Mouse (Mus musculus): ENCODE data around the gene Plcg1. TPM values are rescaled to one million over a fixed set of nuclear protein-coding genes. Genes with fewer than 3 reads are reported as not detected.

Plcg1 gene
- polyA plus RNA-seq, 1 experiment from 2014 or later: 68.8 TPM

GRCm38 (mm10) chr2:160729851-160730796 is 976 bp upstream of the Plcg1 start:
- Histone ChIP-seq H3K4me3 (ENCODE audit: low read depth, low read length) (peak overlapping the region; percentile 92), H3K36me3 (ENCODE audit: insufficient read depth) (peaks cover 12% of the 10 kb centered on the region), H3K4me2 (peak overlapping the region; percentile 93), H3K27ac (ENCODE audit: low read depth) (no peak overlapping the region), H3K9ac (peak overlapping the region; percentile 99), H3K4me1 (ENCODE audit: insufficient read depth) (peaks cover 20% of the 10 kb centered on the region), H3K27me3 (ENCODE audit: insufficient read depth, low read length) (no peaks in the 10 kb centered on the region), H3K9me3 (ENCODE audit: low read depth, low read length) (no peaks in the 10 kb centered on the region)
- DNase-seq (peak; percentile 64), ATAC-seq (ENCODE audit: insufficient read depth) (peak; percentile 2; the same call in 1 of the 2 replicates)
- TF ChIP-seq CTCF (IDR thresholded peaks at IDR 0.05; ENCODE audit: low read depth): peak; percentile 66
- WGBS: 20% methylated on average over 17 of the region's 17 CpGs

- Histone ChIP-seq H3K9ac (peak overlapping the region; percentile 99), H3K4me1 (ENCODE audit: insufficient read depth) (peaks cover 20% of the 10 kb centered on the region), H3K36me3 (ENCODE audit: insufficient read depth) (peaks cover 17% of the 10 kb centered on the region), H3K27me3 (ENCODE audit: insufficient read depth, low read length) (no peaks in the 10 kb centered on the region), H3K4me2 (peak overlapping the region; percentile 93), H3K4me3 (ENCODE audit: low read depth, low read length) (peak overlapping the region; percentile 92), H3K27ac (ENCODE audit: low read depth) (no peak overlapping the region), H3K9me3 (ENCODE audit: low read depth, low read length) (no peaks in the 10 kb centered on the region)
- DNase-seq: no peak
- TF ChIP-seq CTCF (IDR thresholded peaks at IDR 0.05; ENCODE audit: low read depth): no peak
- ATAC-seq (ENCODE audit: insufficient read depth): no peak
- WGBS: 5% methylated on average over 19 of the region's 19 CpGs
Measured at GRCm38 (mm10) chr2:160730797-160731116, 343 bp upstream of the Plcg1 start.

GRCm38 (mm10) chr2:160731839-160732261 is 750 bp downstream of the Plcg1 start:
- Histone ChIP-seq H3K9me3 (ENCODE audit: low read depth, low read length) (no peaks in the 10 kb centered on the region), H3K36me3 (ENCODE audit: insufficient read depth) (peaks cover 28% of the 10 kb centered on the region), H3K27me3 (ENCODE audit: insufficient read depth, low read length) (no peaks in the 10 kb centered on the region), H3K4me3 (ENCODE audit: low read depth, low read length) (peak overlapping the region; percentile 92), H3K4me1 (ENCODE audit: insufficient read depth) (peaks cover 20% of the 10 kb centered on the region), H3K27ac (ENCODE audit: low read depth) (peak overlapping the region; percentile 96), H3K4me2 (peak overlapping the region; percentile 93), H3K9ac (peak overlapping the region; percentile 99)
- peak; percentile 77 for DNase-seq
- WGBS: 0% methylated on average over 32 of the region's 32 CpGs
- TF ChIP-seq CTCF (IDR thresholded peaks at IDR 0.05; ENCODE audit: low read depth): peak; percentile 19
- ATAC-seq (ENCODE audit: insufficient read depth): peak; percentile 16

- Histone ChIP-seq H3K9ac (peak overlapping the region; percentile 99), H3K27me3 (ENCODE audit: insufficient read depth, low read length) (no peaks in the 10 kb centered on the region), H3K4me2 (peak overlapping the region; percentile 93), H3K36me3 (ENCODE audit: insufficient read depth) (peaks cover 35% of the 10 kb centered on the region), H3K4me1 (ENCODE audit: insufficient read depth) (peaks cover 20% of the 10 kb centered on the region), H3K27ac (ENCODE audit: low read depth) (no peak overlapping the region), H3K4me3 (ENCODE audit: low read depth, low read length) (peak overlapping the region; percentile 92), H3K9me3 (ENCODE audit: low read depth, low read length) (no peaks in the 10 kb centered on the region)
- ATAC-seq (ENCODE audit: insufficient read depth) (no peak), DNase-seq (no peak)
- no peak for TF ChIP-seq CTCF (IDR thresholded peaks at IDR 0.05; ENCODE audit: low read depth)
- 13% methylated on average over 9 of the region's 9 CpGs for WGBS
Measured at GRCm38 (mm10) chr2:160732420-160732995, 1.4 kb downstream of the Plcg1 start.

GRCm38 (mm10) chr2:160733131-160733531 is 2.0 kb downstream of the Plcg1 start:
- no peak for TF ChIP-seq CTCF (IDR thresholded peaks at IDR 0.05; ENCODE audit: low read depth)
- H3K4me1 ChIP-seq (ENCODE audit: insufficient read depth): peaks cover 20% of the 10 kb centered on the region
- ATAC-seq (ENCODE audit: insufficient read depth) (no peak), DNase-seq (no peak)
- H3K4me2 ChIP-seq: peak overlapping the region; percentile 93
- no peaks in the 10 kb centered on the region for H3K27me3 ChIP-seq (ENCODE audit: insufficient read depth, low read length)
- H3K9ac ChIP-seq: peak overlapping the region; percentile 99
- H3K4me3 ChIP-seq (ENCODE audit: low read depth, low read length): peak overlapping the region; percentile 92
- 16% methylated on average over 7 of the region's 7 CpGs for WGBS
- peaks cover 36% of the 10 kb centered on the region for H3K36me3 ChIP-seq (ENCODE audit: insufficient read depth)
- no peak overlapping the region for H3K27ac ChIP-seq (ENCODE audit: low read depth)
- no peaks in the 10 kb centered on the region for H3K9me3 ChIP-seq (ENCODE audit: low read depth, low read length)

- H3K9ac ChIP-seq: no peak overlapping the region
- no peak for DNase-seq
- no peak overlapping the region for H3K4me3 ChIP-seq (ENCODE audit: low read depth, low read length)
- H3K36me3 ChIP-seq (ENCODE audit: insufficient read depth): peaks cover 36% of the 10 kb centered on the region
- H3K4me1 ChIP-seq (ENCODE audit: insufficient read depth): peaks cover 20% of the 10 kb centered on the region
- H3K9me3 ChIP-seq (ENCODE audit: low read depth, low read length): no peaks in the 10 kb centered on the region
- no peak for ATAC-seq (ENCODE audit: insufficient read depth)
- peak overlapping the region; percentile 93 for H3K4me2 ChIP-seq
- no peak for TF ChIP-seq CTCF (IDR thresholded peaks at IDR 0.05; ENCODE audit: low read depth)
- WGBS: 84% methylated on average over 3 of the region's 3 CpGs
- H3K27me3 ChIP-seq (ENCODE audit: insufficient read depth, low read length): no peaks in the 10 kb centered on the region
- H3K27ac ChIP-seq (ENCODE audit: low read depth): no peak overlapping the region
Measured at GRCm38 (mm10) chr2:160734331-160734730, 3.2 kb downstream of the Plcg1 start.

- DNase-seq (no peak), ATAC-seq (ENCODE audit: insufficient read depth) (no peak)
- H3K9me3 ChIP-seq (ENCODE audit: low read depth, low read length): no peaks in the 10 kb centered on the region
- no peaks in the 10 kb centered on the region for H3K27me3 ChIP-seq (ENCODE audit: insufficient read depth, low read length)
- H3K4me3 ChIP-seq (ENCODE audit: low read depth, low read length): no peak overlapping the region
- H3K27ac ChIP-seq (ENCODE audit: low read depth): no peak overlapping the region
- H3K36me3 ChIP-seq (ENCODE audit: insufficient read depth): peaks cover 40% of the 10 kb centered on the region
- H3K4me1 ChIP-seq (ENCODE audit: insufficient read depth): peaks cover 20% of the 10 kb centered on the region
- H3K9ac ChIP-seq: no peak overlapping the region
- no peak overlapping the region for H3K4me2 ChIP-seq
- 79% methylated on average over 5 of the region's 5 CpGs for WGBS
- no peak for TF ChIP-seq CTCF (IDR thresholded peaks at IDR 0.05; ENCODE audit: low read depth)
Measured at GRCm38 (mm10) chr2:160735706-160736310, 4.7 kb downstream of the Plcg1 start.
